Mouse (Mus musculus): ENCODE measurements around the gene Tusc2. TPM values are rescaled to one million over a fixed set of nuclear protein-coding genes. Genes with fewer than 3 reads are reported as not detected.
"Not testable (repeated sequence)": the region's sequence is repeated elsewhere in the genome, so short reads cannot be mapped to it uniquely, and the experiment has no call there.

The Tusc2 gene
- polyA plus RNA-seq, 1 experiment, result 97.6 TPM

- DNase-seq (ENCODE audit: low read depth), result no peak
Measured at GRCm38 (mm10) chr9:107570845-107571244, 7.8 kb downstream of the Tusc2 start.

GRCm38 (mm10) chr9:107571534-107572326, 8.7 kb downstream of the Tusc2 start:
- DNase-seq (ENCODE audit: low read depth), result no peak
- TF ChIP-seq POLR2A (IDR thresholded peaks at IDR 0.05; ENCODE audit: borderline replicate concordance, extremely low read depth, insufficient read depth, insufficient read length, poor library complexity, severe bottlenecking) (no peak), CTCF (IDR thresholded peaks at IDR 0.05; ENCODE audit: borderline replicate concordance, extremely low read depth, insufficient read depth, insufficient read length) (no peak)

More at GRCm38 (mm10) chr9:107570845-107571244, 7.8 kb downstream of the Tusc2 start:
- TF ChIP-seq CTCF (IDR thresholded peaks at IDR 0.05; ENCODE audit: borderline replicate concordance, extremely low read depth, insufficient read depth, insufficient read length) (no peak), POLR2A (IDR thresholded peaks at IDR 0.05; ENCODE audit: borderline replicate concordance, extremely low read depth, insufficient read depth, insufficient read length, poor library complexity, severe bottlenecking) (no peak)

GRCm38 (mm10) chr9:107572327-107572662, 9.2 kb downstream of the Tusc2 start:
- DNase-seq (ENCODE audit: low read depth), result no peak
- TF ChIP-seq POLR2A (IDR thresholded peaks at IDR 0.05; ENCODE audit: borderline replicate concordance, extremely low read depth, insufficient read depth, insufficient read length, poor library complexity, severe bottlenecking) (no peak), CTCF (IDR thresholded peaks at IDR 0.05; ENCODE audit: borderline replicate concordance, extremely low read depth, insufficient read depth, insufficient read length) (no peak)

GRCm38 (mm10) chr9:107573774-107574173, 10.7 kb downstream of the Tusc2 start:
- not testable (repeated sequence) for DNase-seq (ENCODE audit: low read depth)

- TF ChIP-seq CTCF (IDR thresholded peaks at IDR 0.05; ENCODE audit: borderline replicate concordance, extremely low read depth, insufficient read depth, insufficient read length), result no peak
Measured at GRCm38 (mm10) chr9:107575579-107576356, 12.7 kb downstream of the Tusc2 start.

GRCm38 (mm10) chr9:107576357-107577107, 13.5 kb downstream of the Tusc2 start, which contains the start of gene Hyal1:
Gene Hyal1 (plus strand): TSS chr9:107576927.
- no peak for TF ChIP-seq POLR2A (IDR thresholded peaks at IDR 0.05; ENCODE audit: borderline replicate concordance, extremely low read depth, insufficient read depth, insufficient read length, poor library complexity, severe bottlenecking)
- no peak for TF ChIP-seq CTCF (IDR thresholded peaks at IDR 0.05; ENCODE audit: borderline replicate concordance, extremely low read depth, insufficient read depth, insufficient read length)
- DNase-seq (ENCODE audit: low read depth), result peak; percentile 92

More at GRCm38 (mm10) chr9:107575579-107576356, 12.7 kb downstream of the Tusc2 start:
- no peak for DNase-seq (ENCODE audit: low read depth)

- no peak for TF ChIP-seq POLR2A (IDR thresholded peaks at IDR 0.05; ENCODE audit: borderline replicate concordance, extremely low read depth, insufficient read depth, insufficient read length, poor library complexity, severe bottlenecking)
- TF ChIP-seq CTCF (IDR thresholded peaks at IDR 0.05; ENCODE audit: borderline replicate concordance, extremely low read depth, insufficient read depth, insufficient read length), result no peak
- DNase-seq (ENCODE audit: low read depth), result no peak
Measured at GRCm38 (mm10) chr9:107577871-107578270, 14.8 kb downstream of the Tusc2 start.

GRCm38 (mm10) chr9:107578587-107578986, 15.5 kb downstream of the Tusc2 start, which contains the start of gene Naa80:
Gene Naa80 (plus strand): TSS chr9:107578887.
- TF ChIP-seq POLR2A (IDR thresholded peaks at IDR 0.05; ENCODE audit: borderline replicate concordance, extremely low read depth, insufficient read depth, insufficient read length, poor library complexity, severe bottlenecking) (no peak), CTCF (IDR thresholded peaks at IDR 0.05; ENCODE audit: borderline replicate concordance, extremely low read depth, insufficient read depth, insufficient read length) (no peak)
- no peak for DNase-seq (ENCODE audit: low read depth)

GRCm38 (mm10) chr9:107579023-107579900, 16.2 kb downstream of the Tusc2 start:
- peak; percentile 41 for DNase-seq (ENCODE audit: low read depth)
- TF ChIP-seq POLR2A (IDR thresholded peaks at IDR 0.05; ENCODE audit: borderline replicate concordance, extremely low read depth, insufficient read depth, insufficient read length, poor library complexity, severe bottlenecking) (no peak), CTCF (IDR thresholded peaks at IDR 0.05; ENCODE audit: borderline replicate concordance, extremely low read depth, insufficient read depth, insufficient read length) (no peak)

- DNase-seq (ENCODE audit: low read depth), result peak; percentile 95
- TF ChIP-seq CTCF (IDR thresholded peaks at IDR 0.05; ENCODE audit: borderline replicate concordance, extremely low read depth, insufficient read depth, insufficient read length) (no peak), POLR2A (IDR thresholded peaks at IDR 0.05; ENCODE audit: borderline replicate concordance, extremely low read depth, insufficient read depth, insufficient read length, poor library complexity, severe bottlenecking) (peak; percentile 50; the same call in 1 of the 2 replicates)
Measured at GRCm38 (mm10) chr9:107580501-107581317, 17.7 kb downstream of the Tusc2 start, which contains the start of gene Hyal3. Gene Hyal3 (plus strand): TSS chr9:107580818.

Data from brain, embryonic 14.5 days (tissue).